Mouse (Mus musculus) forebrain, embryonic 13.5 days (tissue): ENCODE data around the gene Scaf4. TPM values are rescaled to one million over a fixed set of nuclear protein-coding genes. Genes with fewer than 3 reads are reported as not detected.
A peak's percentile ranks its signal among the peaks of the same experiment; 100 is the strongest.

Experiments
- ATAC-seq: fragments of 200-750 bp; cut with Nextera tagmentation; 2 replicates; pipeline ENCODE4 v1.8.0; 2017
- H3K27ac ChIP-seq: fragments of 300-500 bp; sonication (generic); 2 replicates; pipeline ENCODE4 v1.5.1; 2015; ENCODE audit warnings: inconsistent platforms, mild to moderate bottlenecking, moderate library complexity
- H3K27me3 ChIP-seq: fragments of 300-500 bp; sonication (generic); 2 replicates; pipeline ENCODE4 v1.6.1; 2015; ENCODE audit warnings: mild to moderate bottlenecking, inconsistent platforms
- H3K36me3 ChIP-seq: fragments of 300-500 bp; sonication (generic); 2 replicates; pipeline ENCODE4 v1.6.1; 2015; ENCODE audit warnings: mild to moderate bottlenecking, inconsistent platforms; ENCODE audit not compliant: poor library complexity, severe bottlenecking
- H3K4me1 ChIP-seq: fragments of 300-500 bp; sonication (generic); 2 replicates; pipeline ENCODE4 v1.6.1; 2015; ENCODE audit warnings: inconsistent platforms
- H3K4me2 ChIP-seq: fragments of 300-500 bp; sonication (generic); 2 replicates; pipeline ENCODE4 v1.6.1; 2015; ENCODE audit warnings: inconsistent platforms, mild to moderate bottlenecking, moderate library complexity
- H3K4me3 ChIP-seq: fragments of 300-500 bp; sonication (generic); 2 replicates; pipeline ENCODE4 v1.5.1; 2015; ENCODE audit warnings: mild to moderate bottlenecking, inconsistent platforms
- H3K9ac ChIP-seq: fragments of 300-500 bp; sonication (generic); 2 replicates; pipeline ENCODE4 v1.6.1; 2015; ENCODE audit warnings: mild to moderate bottlenecking, inconsistent platforms
- H3K9me3 ChIP-seq: fragments of 300-500 bp; sonication (generic); replicated peaks from 2 replicates; pipeline ENCODE4 v1.6.1; 2016; ENCODE audit warnings: inconsistent platforms
- WGBS: fragments of 180-500 bp; shearing (Covaris S2); methylation state at CpG from one replicate; pipeline ENCODE4 v1.1.7; 2015; 5-methylcytosine and 5-hydroxymethylcytosine counted together
- polyA plus RNA-seq: library from polyadenylated mRNA; unstranded; fragments of >200 nt; fragmentation: Nextera tagmentation; extraction: Ambion mirVana; gene quantifications from 2 replicates; pipeline ENCODE4 v1.2.1, GENCODE M21; 2015

The Scaf4 gene
- polyA plus RNA-seq, 1 experiment from 2014 or later: 25.7 TPM

DNA sequence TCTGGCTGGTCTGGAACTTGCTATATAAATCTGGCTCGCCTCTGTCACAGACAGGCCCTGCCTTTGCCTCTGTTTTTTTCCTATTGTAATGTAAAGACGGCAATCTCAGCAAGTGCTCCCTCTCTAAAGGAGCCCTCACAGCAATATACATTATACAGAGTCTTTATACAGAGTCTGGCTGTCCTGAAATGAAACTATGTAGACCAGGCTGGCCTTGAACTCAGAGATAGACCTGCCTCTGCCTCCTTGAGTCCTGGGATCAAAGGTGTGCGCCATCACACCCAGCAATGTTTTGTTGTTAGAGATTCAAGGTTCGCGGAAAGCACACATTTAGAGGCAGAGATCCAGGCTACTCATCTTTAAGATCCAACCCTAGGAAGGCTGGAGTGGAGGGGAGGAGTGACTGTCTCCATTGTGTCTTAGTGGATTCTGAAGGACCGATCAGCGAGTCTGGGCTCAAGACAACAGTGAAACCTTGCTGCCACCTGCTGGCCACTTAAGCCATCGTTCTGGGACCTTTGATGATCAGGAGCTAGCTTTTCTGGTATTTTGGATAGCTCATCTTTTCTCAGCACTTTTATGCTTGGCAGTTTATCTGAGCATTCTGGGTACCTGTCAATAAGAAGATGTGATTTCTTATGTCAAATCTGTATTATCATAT is 98.2 kb downstream of the Scaf4 start:
- peak; percentile 85 for ATAC-seq
- Histone ChIP-seq H3K9me3 (no peaks in the 10 kb centered on the region), H3K4me3 (no peak overlapping the region), H3K9ac (no peak overlapping the region), H3K27me3 (no peaks in the 10 kb centered on the region), H3K27ac (no peak overlapping the region), H3K4me1 (no peaks in the 10 kb centered on the region), H3K36me3 (no peaks in the 10 kb centered on the region), H3K4me2 (no peak overlapping the region)
- WGBS: 46% methylated on average over 8 of the region's 8 CpGs

DNA sequence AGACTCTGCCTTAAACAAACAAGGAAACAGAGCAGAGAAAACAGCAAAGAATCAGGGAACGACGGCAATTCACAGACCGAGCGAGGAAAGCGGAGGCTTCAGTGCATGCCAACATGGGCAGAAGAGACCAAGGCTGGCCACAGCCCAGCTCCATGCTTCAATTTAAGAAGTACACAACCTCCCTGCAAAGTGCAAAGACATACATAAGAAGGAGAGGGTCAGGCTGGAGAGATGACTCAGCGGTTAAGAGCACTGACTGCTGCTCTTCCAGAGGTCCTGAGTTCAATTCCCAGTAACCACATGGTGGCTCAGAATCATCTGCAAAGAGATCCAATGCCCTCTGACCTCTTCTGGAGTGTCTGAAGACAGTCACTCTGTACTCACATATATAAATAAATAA is 100.2 kb downstream of the Scaf4 start:
- H3K9me3 ChIP-seq: no peaks in the 10 kb centered on the region
- no peaks in the 10 kb centered on the region for H3K4me1 ChIP-seq
- no peak for ATAC-seq
- H3K27me3 ChIP-seq: no peaks in the 10 kb centered on the region
- no peak overlapping the region for H3K4me3 ChIP-seq
- no peak overlapping the region for H3K27ac ChIP-seq
- H3K4me2 ChIP-seq: no peak overlapping the region
- WGBS: 95% methylated on average over 6 of the region's 6 CpGs
- no peak overlapping the region for H3K9ac ChIP-seq
- no peaks in the 10 kb centered on the region for H3K36me3 ChIP-seq

DNA sequence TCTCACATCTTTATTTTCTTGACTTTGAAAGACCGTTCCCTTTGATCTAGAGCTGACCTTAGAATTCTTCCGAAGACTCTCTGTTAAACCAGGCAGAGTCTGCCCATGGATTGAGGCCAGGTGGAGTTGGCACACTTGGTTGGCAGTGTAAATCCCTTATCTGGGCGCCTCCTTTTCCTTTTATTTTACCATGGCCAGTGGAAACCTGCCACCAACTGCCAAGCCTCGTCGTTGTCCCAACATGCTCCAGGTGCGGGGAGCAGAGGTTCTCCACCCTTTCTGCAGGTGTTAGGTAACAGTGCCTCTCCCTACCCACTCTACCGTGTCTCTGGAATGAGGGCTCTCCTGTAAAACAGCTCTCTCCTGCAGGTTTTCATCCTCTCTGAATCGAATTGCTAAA is 102.6 kb downstream of the Scaf4 start:
- ATAC-seq: no peak
- no peak overlapping the region for H3K27ac ChIP-seq
- WGBS: 91% methylated on average over 8 of the region's 8 CpGs

DNA sequence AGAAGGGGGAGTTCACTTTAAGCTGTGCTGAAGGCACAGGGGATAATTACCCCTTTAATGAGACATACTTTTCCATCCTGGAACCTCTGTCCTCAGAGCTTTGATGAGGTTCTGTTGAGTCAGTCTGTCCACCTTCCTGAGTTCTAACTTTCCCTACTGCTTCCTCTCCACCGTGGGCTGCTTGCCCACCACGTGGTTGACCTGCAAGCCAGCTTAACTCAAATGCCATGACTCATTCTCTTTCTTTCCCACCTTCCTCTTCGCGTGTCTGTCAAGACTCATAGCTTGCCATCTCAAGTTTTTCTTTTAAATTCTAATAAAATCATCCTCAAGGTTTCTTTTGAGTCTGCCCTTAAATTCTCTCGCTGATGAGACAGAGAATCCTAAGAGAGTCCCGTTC is 103.3 kb downstream of the Scaf4 start:
- Histone ChIP-seq H3K4me1 (peaks cover 9% of the 10 kb centered on the region), H3K9ac (no peak overlapping the region), H3K4me3 (no peak overlapping the region), H3K9me3 (no peaks in the 10 kb centered on the region), H3K27me3 (no peaks in the 10 kb centered on the region), H3K36me3 (no peaks in the 10 kb centered on the region), H3K27ac (no peak overlapping the region), H3K4me2 (no peak overlapping the region)
- WGBS: 85% methylated on average over 6 of the region's 6 CpGs
- no peak for ATAC-seq

More for the DNA sequence above, 102.6 kb downstream of the Scaf4 start:
- no peak overlapping the region for H3K9ac ChIP-seq
- H3K9me3 ChIP-seq: no peaks in the 10 kb centered on the region
- H3K4me2 ChIP-seq: no peak overlapping the region
- H3K4me1 ChIP-seq: peaks cover 2% of the 10 kb centered on the region
- no peak overlapping the region for H3K4me3 ChIP-seq
- no peaks in the 10 kb centered on the region for H3K27me3 ChIP-seq
- H3K36me3 ChIP-seq: no peaks in the 10 kb centered on the region

DNA sequence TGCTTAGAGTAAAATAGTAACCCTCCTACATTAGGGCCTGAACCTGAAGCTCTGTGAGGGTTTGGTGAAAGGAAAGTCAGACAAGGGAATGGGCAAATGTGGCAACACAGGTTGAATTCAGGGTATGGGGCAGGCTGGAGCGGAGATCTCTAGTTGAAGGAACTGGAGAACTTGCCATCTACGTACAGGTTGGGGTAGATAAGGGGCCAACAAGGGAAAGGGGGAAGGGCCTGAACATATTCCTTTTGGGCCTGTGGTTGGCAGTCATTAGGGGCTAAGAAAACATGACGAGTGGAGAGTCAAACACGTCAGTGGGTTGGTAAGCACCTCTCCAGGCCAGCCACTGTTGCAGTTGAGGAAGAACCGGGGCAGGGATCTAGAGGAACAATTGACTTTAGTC is 104.4 kb downstream of the Scaf4 start:
- no peak overlapping the region for H3K9ac ChIP-seq
- H3K4me2 ChIP-seq: no peak overlapping the region
- no peaks in the 10 kb centered on the region for H3K36me3 ChIP-seq
- no peak overlapping the region for H3K4me3 ChIP-seq
- ATAC-seq: no peak
- H3K27ac ChIP-seq: no peak overlapping the region
- H3K4me1 ChIP-seq: peaks cover 10% of the 10 kb centered on the region
- WGBS: 90% methylated on average over 5 of the region's 5 CpGs
- no peaks in the 10 kb centered on the region for H3K9me3 ChIP-seq
- no peaks in the 10 kb centered on the region for H3K27me3 ChIP-seq

DNA sequence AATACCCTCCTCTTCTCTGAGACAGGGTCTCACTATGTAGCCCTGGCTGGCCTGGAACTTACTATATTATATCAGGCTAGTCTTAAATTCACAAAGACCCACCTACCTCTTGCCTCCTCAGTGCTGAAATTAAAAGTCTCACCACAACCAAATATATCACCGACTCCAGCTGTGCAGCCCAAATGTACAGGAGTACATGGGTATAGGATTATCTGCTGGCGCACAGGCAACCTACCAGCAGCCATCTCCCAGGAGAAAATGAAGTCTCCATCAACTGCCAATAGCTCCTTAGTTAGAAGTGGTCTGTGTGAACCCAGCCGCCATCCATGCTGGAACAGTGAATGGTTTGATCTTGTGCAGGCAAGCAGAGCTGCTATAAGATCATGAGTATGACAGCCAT is 105.9 kb downstream of the Scaf4 start:
- WGBS: 93% methylated on average over 3 of the region's 3 CpGs
- no peaks in the 10 kb centered on the region for H3K36me3 ChIP-seq
- ATAC-seq: no peak
- no peak overlapping the region for H3K9ac ChIP-seq
- no peak overlapping the region for H3K27ac ChIP-seq
- no peak overlapping the region for H3K4me2 ChIP-seq
- no peaks in the 10 kb centered on the region for H3K9me3 ChIP-seq
- no peaks in the 10 kb centered on the region for H3K27me3 ChIP-seq
- no peak overlapping the region for H3K4me3 ChIP-seq
- peaks cover 10% of the 10 kb centered on the region for H3K4me1 ChIP-seq

DNA sequence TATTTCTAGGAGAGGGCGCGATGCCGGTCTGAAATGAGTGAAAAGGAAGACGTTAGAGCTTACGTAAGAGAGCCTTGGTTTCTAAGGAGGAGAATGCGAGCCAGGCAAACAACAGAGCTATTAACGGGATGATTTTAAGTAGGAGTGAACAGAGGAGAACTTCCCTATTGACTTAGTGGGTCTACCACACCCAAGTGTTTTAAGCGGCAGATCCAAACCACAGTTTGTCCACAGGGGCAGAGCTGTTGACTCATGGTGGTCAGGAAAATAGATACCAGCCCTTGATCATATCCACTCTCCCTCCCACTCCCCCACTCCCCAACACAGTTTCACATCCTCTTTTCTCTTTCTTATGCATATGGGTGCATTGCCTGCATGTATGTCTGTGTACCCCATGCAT is 106.9 kb downstream of the Scaf4 start:
- 73% methylated on average over 8 of the region's 8 CpGs for WGBS
- Histone ChIP-seq H3K9ac (no peak overlapping the region), H3K4me2 (no peak overlapping the region), H3K4me3 (no peak overlapping the region), H3K27me3 (no peaks in the 10 kb centered on the region), H3K36me3 (no peaks in the 10 kb centered on the region), H3K27ac (no peak overlapping the region), H3K9me3 (no peaks in the 10 kb centered on the region), H3K4me1 (peaks cover 10% of the 10 kb centered on the region)
- no peak for ATAC-seq

DNA sequence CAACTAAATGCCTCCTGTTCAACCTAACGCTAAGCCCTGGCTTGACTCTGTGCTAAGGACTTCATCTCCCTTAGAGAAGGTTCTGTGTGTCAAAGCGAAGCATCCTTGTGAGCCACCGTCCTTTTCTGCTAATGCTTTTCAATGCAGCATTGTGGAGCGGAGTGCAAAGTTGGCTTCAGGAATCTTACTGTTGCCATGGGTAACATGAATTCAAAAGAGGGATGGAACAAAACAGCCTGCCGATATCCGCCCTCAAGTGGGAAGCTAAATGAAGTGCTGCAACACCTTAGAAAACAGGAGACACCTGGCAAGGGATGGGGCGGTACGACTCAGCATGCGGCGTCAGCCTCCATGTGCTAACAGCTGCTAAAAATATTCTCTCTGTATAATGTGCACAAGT is 107.8 kb downstream of the Scaf4 start:
- peak; percentile 85 for ATAC-seq
- H3K4me2 ChIP-seq: peak overlapping the region; percentile 29
- H3K27ac ChIP-seq: no peak overlapping the region

More for the DNA sequence above, 107.8 kb downstream of the Scaf4 start:
- Histone ChIP-seq H3K36me3 (no peaks in the 10 kb centered on the region), H3K9ac (no peak overlapping the region), H3K9me3 (no peaks in the 10 kb centered on the region), H3K4me1 (peaks cover 11% of the 10 kb centered on the region), H3K4me3 (no peak overlapping the region), H3K27me3 (no peaks in the 10 kb centered on the region)
- 16% methylated on average over 10 of the region's 10 CpGs for WGBS

Other genes with a start within 250 kb of the Scaf4 start
- gene Tiam1, start 140.7 kb downstream of the Scaf4 start, polyA plus RNA-seq: 25.6 and 29.4 TPM in 2 replicates
- gene Sod1, start 63.7 kb downstream of the Scaf4 start, polyA plus RNA-seq: 954 and 979 TPM in 2 replicates
- 10.3 and 11.1 TPM in 2 replicates for gene Hunk, start 101.5 kb upstream of the Scaf4 start, polyA plus RNA-seq